Mouse (Mus musculus) heart, adult 9 months (tissue): ENCODE measurements around the gene Ttll5.
A peak's percentile ranks its signal among the peaks of the same experiment; 100 is the strongest.

Experiments used
- DNase-seq, 2 experiments: peaks; one replicate each; pipeline ENCODE4 v3.0.0; 2022; ENCODE audit warnings: low spot score in 2 of 2

Ttll5 gene

GRCm38 (mm10) chr12:86097781-86098180 is 273.3 kb downstream of the Ttll5 start:
- DNase-seq: no peak

GRCm38 (mm10) chr12:86100711-86101110 is 276.3 kb downstream of the Ttll5 start:
- no peak for DNase-seq

DNA sequence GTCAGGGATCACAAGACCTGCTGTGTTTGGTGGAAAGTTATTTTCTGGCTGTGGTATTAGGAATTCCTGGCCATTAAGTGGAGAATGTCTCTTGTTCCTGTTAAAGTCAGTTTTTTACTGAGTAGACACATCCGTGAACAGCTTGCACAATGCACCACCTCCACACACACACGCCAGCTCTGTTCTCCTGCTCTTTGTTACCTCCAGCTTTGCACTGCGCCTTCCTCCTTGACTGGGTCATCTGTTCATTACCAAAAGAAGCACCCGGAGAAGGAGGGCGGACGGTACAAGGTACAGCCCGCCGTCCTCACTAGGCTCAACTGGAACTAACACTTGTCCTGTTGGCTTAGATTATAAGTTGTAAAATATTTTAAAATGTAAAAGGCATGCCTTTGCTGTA is 278.2 kb downstream of the Ttll5 start:
- DNase-seq: no peak

- DNase-seq: no peak
These were observed 278.9 kb downstream of the Ttll5 start for GRCm38 (mm10) chr12:86103391-86103790.

- DNase-seq: no peak
These were observed 279.4 kb downstream of the Ttll5 start for GRCm38 (mm10) chr12:86103852-86104251.

DNA sequence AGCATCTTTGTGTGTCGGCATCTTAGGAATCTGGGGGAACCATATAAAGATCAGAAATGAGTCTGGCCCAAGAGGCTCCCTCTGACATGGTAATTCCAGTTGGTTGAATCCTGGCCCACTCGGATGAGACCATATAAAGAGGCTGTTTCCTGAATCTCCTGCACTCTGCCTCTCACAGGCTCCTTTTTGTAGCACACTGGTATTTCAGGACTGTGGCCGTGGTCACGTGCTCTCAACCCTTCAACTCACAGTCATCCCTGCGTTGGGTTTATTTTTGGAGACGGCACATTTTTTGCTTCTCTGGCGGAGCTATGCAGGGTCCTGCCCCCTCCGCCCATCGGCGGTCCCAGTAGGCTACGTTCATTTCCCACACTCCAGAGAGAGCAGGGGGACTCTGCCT is 279.8 kb downstream of the Ttll5 start:
- peak; percentile 61 to 63 for DNase-seq

DNA sequence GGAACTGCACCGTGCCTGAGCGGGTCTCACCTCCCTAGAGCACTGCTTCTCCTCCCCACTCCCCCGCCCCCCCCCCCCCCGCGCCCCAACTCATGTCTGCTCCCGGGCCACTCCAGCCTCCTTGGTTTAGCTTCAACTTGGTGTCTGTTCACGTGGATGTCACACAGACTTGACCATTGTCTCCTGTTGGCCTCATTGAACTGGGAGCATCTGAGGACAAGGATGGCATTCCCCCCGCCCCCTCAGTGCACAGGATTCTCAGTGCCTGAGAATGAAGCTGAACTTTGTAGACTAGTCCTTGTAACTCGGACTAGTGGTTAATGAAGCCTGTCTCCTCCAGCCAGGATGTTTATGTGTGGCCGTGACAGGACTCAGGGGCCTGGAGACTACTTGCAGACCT is 281.1 kb downstream of the Ttll5 start:
- no peak for DNase-seq

GRCm38 (mm10) chr12:86106086-86106485 is 281.6 kb downstream of the Ttll5 start:
- DNase-seq: no peak

- DNase-seq: no peak
These were observed 283.2 kb downstream of the Ttll5 start for GRCm38 (mm10) chr12:86107645-86108044.

GRCm38 (mm10) chr12:86109531-86109930 is 285.1 kb downstream of the Ttll5 start:
- no peak for DNase-seq

GRCm38 (mm10) chr12:86110637-86111036 is 286.2 kb downstream of the Ttll5 start:
- DNase-seq: no peak
